Mouse (Mus musculus) olfactory bulb, adult 2 months (tissue): ENCODE measurements at regions not wholly inside any gene's neighbourhood (a gene's known extent, or its start where the extent isn't known, plus 50 kb on each side); places are given as distances from the start of the nearest gene placed in this dataset.

Source experiments
- CTCF ChIP-seq: fragments of 200-500 bp; IDR thresholded peaks from 2 replicates; pipeline ENCODE4 v1.5.1; 2012; ENCODE audit warnings: low read depth, mild to moderate bottlenecking, low read length, moderate library complexity; ENCODE audit not compliant: insufficient read depth
- POLR2A ChIP-seq: fragments of 200-500 bp; IDR thresholded peaks from 2 replicates; pipeline ENCODE4 v1.6.1; 2012; ENCODE audit warnings: mild to moderate bottlenecking, low read depth, low read length, moderate library complexity; ENCODE audit not compliant: insufficient read depth

GRCm38 (mm10) chr3:117061831-117062230 lies 93.0 kb upstream of the Palmd start:
- no peak for TF ChIP-seq CTCF
- TF ChIP-seq POLR2A: no peak
